Mouse (Mus musculus): ENCODE results near the gene Oxnad1. TPM values are rescaled to one million over a fixed set of nuclear protein-coding genes. Genes with fewer than 3 reads are reported as not detected.

Oxnad1 gene
- total RNA-seq, 1 experiment from 2014 or later: 58.8 TPM

DNA sequence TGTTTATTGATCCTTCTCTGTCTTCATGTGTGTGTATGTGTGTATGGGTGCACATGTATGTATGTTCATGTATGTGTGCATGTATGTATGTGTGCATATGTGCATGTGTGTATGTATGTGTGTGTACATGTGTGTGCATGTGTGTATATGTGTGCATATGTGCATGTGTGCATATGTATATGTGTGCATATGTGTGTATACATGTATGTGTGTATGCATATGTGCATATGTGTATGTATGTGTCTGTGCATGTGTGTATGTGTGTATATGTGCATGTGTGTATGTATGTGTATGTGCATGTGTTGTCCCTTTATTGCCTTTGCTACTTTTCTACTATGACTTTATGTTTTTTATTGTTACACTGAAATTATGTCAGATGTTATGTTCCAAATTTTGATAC is 59.6 kb downstream of the Oxnad1 start:
- no peak for DNase-seq

DNA sequence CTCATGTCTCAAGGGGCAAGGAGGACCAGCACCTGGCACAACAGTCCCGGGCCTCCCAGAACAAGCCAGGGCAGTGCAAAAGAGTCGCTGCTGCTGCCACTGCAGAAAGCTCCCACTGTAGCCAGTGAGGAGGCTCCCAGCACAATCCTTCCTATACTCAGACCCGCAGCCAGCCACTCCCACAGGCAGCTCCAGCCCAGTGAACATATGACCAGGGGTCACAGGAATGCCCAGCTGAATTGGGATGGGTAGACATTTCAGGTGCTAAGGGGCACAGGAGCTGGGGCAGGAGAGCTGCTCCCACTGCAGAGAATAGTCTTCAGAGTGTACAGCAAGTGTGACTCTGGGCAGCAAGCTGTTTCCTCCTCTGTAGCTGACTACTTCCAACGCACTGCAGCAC is 60.2 kb downstream of the Oxnad1 start:
- DNase-seq: no peak

DNA sequence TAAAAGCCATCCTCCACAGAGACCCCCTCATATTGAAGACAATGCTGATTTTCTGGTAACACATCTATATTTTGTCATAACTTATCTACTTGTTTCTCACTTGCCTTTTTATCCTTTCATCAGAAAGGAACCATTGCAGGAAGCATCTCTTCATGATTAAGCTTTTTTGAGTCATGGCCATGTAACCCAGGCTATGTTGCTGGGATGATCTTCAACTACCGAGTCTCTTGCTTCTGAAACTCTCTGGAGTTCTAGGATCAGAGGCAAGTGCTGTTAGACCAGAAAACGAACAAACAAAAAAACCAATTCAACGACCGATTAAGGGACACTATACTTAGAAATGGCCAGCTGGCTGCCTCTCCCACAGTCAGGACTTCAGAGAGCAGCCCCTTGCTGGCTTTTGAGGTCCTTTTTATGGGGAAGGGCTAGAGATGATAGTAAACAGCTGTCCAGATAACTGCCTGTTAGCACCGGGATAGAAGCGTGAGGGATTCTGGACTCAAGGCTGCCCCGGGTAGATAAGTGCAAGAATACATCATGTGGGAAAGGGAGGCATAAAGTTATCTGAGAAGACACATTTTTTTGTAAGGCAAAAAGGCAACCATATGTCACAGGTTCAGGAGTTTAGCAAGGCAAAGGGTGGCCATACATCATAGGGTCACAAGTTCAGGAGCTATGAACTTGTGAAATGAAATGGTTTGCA is 60.8 kb downstream of the Oxnad1 start:
- no peak for DNase-seq

DNA sequence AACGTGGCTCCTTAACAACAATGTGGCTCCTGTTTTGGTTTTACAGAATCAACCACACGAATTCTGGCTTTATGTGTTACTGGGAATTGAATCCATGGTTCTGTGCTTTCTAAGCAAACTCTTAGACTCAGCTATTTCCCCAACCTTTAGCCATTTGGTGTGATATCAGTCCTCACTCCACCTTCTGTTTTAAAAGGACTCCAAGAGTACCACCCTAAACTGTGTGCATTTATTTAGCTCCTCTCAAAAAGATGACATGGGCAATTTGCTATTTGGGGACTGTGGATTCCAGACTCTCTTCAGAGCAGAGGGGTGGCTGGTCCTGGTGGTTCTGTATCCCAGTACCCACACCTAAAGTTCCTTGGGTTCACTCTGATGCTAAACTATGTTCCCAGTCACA is 61.4 kb downstream of the Oxnad1 start:
- DNase-seq: no peak

DNA sequence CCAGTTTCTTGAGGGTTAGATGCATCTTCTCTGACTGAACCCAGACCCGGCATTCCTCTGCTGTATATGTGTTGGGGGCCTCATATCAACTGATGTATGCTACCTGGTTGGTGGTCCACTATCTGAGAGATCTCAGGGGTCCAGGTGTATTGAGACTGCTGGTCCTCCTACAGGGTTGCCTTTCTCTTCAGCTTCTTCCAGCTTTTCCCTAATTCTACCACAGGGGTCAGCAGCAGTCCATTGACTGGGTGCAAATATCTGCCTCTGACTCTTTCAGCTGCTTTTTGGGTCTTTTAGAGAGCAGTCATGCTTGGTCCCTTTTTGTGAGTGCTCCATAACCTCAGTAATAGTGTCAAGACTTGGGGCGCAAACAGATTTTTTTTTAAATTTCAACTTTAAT is 65.7 kb downstream of the Oxnad1 start:
- DNase-seq: no peak

DNA sequence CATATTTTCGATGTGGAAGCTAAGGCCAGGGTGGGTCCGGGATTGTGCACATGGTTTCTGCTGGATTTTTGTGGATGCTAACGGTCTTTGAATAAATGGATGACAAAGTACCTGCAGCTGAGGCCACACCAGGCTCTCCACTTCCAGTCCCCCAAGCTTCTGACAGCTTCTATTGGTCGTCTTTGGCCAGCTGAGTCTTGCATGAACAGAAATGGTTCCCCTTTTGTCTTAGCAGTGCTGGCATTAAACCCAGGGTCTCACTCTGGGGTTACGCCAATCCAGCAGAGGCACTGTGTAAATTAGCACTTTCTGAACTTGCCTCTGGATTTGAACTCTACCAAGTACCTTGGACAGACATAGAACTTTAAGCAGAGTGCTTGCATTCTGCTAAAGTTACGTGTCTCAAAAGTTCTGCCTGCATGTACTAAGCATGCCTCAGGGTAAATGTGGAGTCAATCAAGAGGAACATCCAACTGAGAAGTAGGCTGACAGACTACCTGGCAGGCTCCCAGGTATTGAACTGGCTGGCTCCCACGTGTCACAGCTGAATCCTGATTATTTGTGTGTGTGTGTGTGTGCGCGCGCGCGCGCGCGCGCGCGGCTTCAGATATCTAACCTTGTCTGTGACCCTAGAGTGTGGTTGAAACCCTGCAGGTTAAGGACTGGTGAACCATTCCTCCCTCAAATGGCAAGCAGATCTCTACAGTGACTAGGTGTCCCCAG is 67.2 kb downstream of the Oxnad1 start:
- no peak for DNase-seq

Other genes with a start within 250 kb of the Oxnad1 start
- 8.9 and 17.0 TPM in 2 replicates for gene Galnt15, start 56.4 kb upstream of the Oxnad1 start, total RNA-seq (2021)
- 58.8 and 61.9 TPM in 2 replicates for gene Dph3, start 355 bp downstream of the Oxnad1 start, total RNA-seq (2021)
- gene Msmb, start 56.6 kb downstream of the Oxnad1 start, total RNA-seq (2021): not detected in 2 replicates
- 175 and 198 TPM in 2 replicates for gene Ncoa4, start 74.5 kb downstream of the Oxnad1 start, total RNA-seq (2021)
- 260 and 274 TPM in 2 replicates for gene Timm23, start 116.5 kb downstream of the Oxnad1 start, total RNA-seq (2021)
- gene Parg, start 116.6 kb downstream of the Oxnad1 start, total RNA-seq (2021): 54.4 and 59.0 TPM in 2 replicates
- 7.6 and 8.0 TPM in 2 replicates for gene Ogdhl, start 236.6 kb downstream of the Oxnad1 start, total RNA-seq (2021)